Mouse (Mus musculus): ENCODE measurements around the gene Mthfsd. TPM values are rescaled to one million over a fixed set of nuclear protein-coding genes. Genes with fewer than 3 reads are reported as not detected.

The Mthfsd gene
- total and polyA plus RNA-seq, 3 experiments: 23.1 to 36.4 (median 30.7) TPM

- TF ChIP-seq RCOR1 (conservative IDR thresholded peaks at IDR 0.05; ENCODE audit: low read depth, low read length) (no peak), ZKSCAN1 (IDR thresholded peaks at IDR 0.05; ENCODE audit: borderline replicate concordance, low read depth, low read length) (no peak), ZC3H11A (IDR thresholded peaks at IDR 0.05; ENCODE audit: low read depth, low read length) (no peak)
These were observed 23.2 kb downstream of the Mthfsd start (continued) for GRCm38 (mm10) chr8:121085011-121085410.

GRCm38 (mm10) chr8:121084210-121084951, 23.8 kb downstream of the Mthfsd start, which contains the start of gene Foxf1:
Foxf1 (plus strand) TSS chr8:121084386.
- H3K27me3 ChIP-seq (replicated peaks): peaks cover 66% of the 10 kb centered on the region
- in situ Hi-C loops (cut with MboI; ENCODE audit: low pct_ligation_motif_present, low pct_unique_long_range_greater_than_20kb, low sequenced_read_pairs): no loop called here
- no peak within 1 kb of the TSS for H3K27ac ChIP-seq (ENCODE audit: insufficient read depth, low read depth)
- H3K79me2 ChIP-seq (replicated peaks; ENCODE audit: control insufficient read depth, extremely low read depth, insufficient read depth, poor library complexity, severe bottlenecking): no peaks in the 10 kb centered on the region
- no peak within 1 kb of the TSS for H3K9ac ChIP-seq (ENCODE audit: insufficient read depth, low read depth)
- no peak for DNase-seq (ENCODE audit: extremely low read depth)
- H3K4me2 ChIP-seq (ENCODE audit: insufficient read depth, low read depth, poor library complexity, severe bottlenecking): no peak within 1 kb of the TSS
- no peaks in the 10 kb centered on the region for H3K4me1 ChIP-seq (ENCODE audit: control insufficient read depth in 1 of 2, insufficient read depth in 2 of 2)
- dilution Hi-C loops (cut with MboI; ENCODE audit: extremely low pct_ligation_motif_present, extremely low pct_unique_long_range_greater_than_20kb, low sequenced_read_pairs): no loop called here
- H3K4me3 ChIP-seq (replicated peaks in 1 of 3; ENCODE audit: low read depth in 2 of 3, low read length in 2 of 3, poor library complexity in 1 of 3): no peak within 1 kb of the TSS
- H3K36me3 ChIP-seq (replicated peaks in 1 of 2; ENCODE audit: control insufficient read depth in 1 of 2, insufficient read depth in 1 of 2, low read length in 1 of 2): no peaks in the 10 kb centered on the region
- TF ChIP-seq E2F4 (IDR thresholded peaks at IDR 0.05; ENCODE audit: insufficient replicate concordance, low read depth, low read length) (no peak), GABPA (IDR thresholded peaks at IDR 0.05; ENCODE audit: insufficient replicate concordance, low read depth, low read length) (no peak), BHLHE40 (IDR thresholded peaks at IDR 0.05; ENCODE audit: low read depth, low read length) (no peak), MEF2A (IDR thresholded peaks at IDR 0.05; ENCODE audit: borderline replicate concordance, low read depth, low read length) (no peak), HCFC1 (IDR thresholded peaks at IDR 0.05; ENCODE audit: low read depth, low read length) (no peak), MAX (IDR thresholded peaks at IDR 0.05; ENCODE audit: low read length) (no peak), SMC3 (IDR thresholded peaks at IDR 0.05; ENCODE audit: low read depth, low read length) (no peak)
- H3K9me3 ChIP-seq (replicated peaks; ENCODE audit: low read length): peaks cover 29% of the 10 kb centered on the region

- Histone ChIP-seq H3K36me3 (replicated peaks in 1 of 2; ENCODE audit: control insufficient read depth in 1 of 2, insufficient read depth in 1 of 2, low read length in 1 of 2) (no peaks in the 10 kb centered on the region), H3K4me2 (ENCODE audit: insufficient read depth, low read depth, poor library complexity, severe bottlenecking) (no peak overlapping the region), H3K4me3 (replicated peaks in 1 of 3; ENCODE audit: low read depth in 2 of 3, low read length in 2 of 3, poor library complexity in 1 of 3) (no peak overlapping the region), H3K27me3 (replicated peaks) (peaks cover 66% of the 10 kb centered on the region), H3K79me2 (replicated peaks; ENCODE audit: control insufficient read depth, extremely low read depth, insufficient read depth, poor library complexity, severe bottlenecking) (no peaks in the 10 kb centered on the region), H3K9ac (ENCODE audit: insufficient read depth, low read depth) (no peak overlapping the region), H3K9me3 (replicated peaks; ENCODE audit: low read length) (peaks cover 29% of the 10 kb centered on the region), H3K27ac (ENCODE audit: insufficient read depth, low read depth) (no peak overlapping the region), H3K4me1 (ENCODE audit: control insufficient read depth in 1 of 2, insufficient read depth in 2 of 2) (no peaks in the 10 kb centered on the region)
- DNase-seq (ENCODE audit: extremely low read depth): no peak
- no peak for TF ChIP-seq POLR2AphosphoS2 (IDR thresholded peaks at IDR 0.05; ENCODE audit: low read depth, low read length)
- dilution Hi-C loops (cut with MboI; ENCODE audit: extremely low pct_ligation_motif_present, extremely low pct_unique_long_range_greater_than_20kb, low sequenced_read_pairs) (no loop called here), in situ Hi-C loops (cut with MboI; ENCODE audit: low pct_ligation_motif_present, low pct_unique_long_range_greater_than_20kb, low sequenced_read_pairs) (no loop called here)
These were observed 24.3 kb downstream of the Mthfsd start for GRCm38 (mm10) chr8:121083936-121084209.
